Mouse (Mus musculus) gastrocnemius, postnatal 4 days (tissue): ENCODE data around the gene Kif2b. TPM values are rescaled to one million over a fixed set of nuclear protein-coding genes. Genes with fewer than 3 reads are reported as not detected.

Experiments used
- DNase-seq, 2 experiments: peaks; one replicate each; pipeline ENCODE4 v3.0.0; 2021 to 2022; ENCODE audit warnings: low spot score in 2 of 2, mixed read lengths in 2 of 2
- long read RNA-seq, 2 experiments: library from polyadenylated mRNA; stranded (forward); transcript quantifications; one replicate each; pipeline ENCODE4 v2.0.0; 2021
- total RNA-seq, 2 experiments: library from RNA; stranded (reverse); gene quantifications; 2 replicates each; pipeline ENCODE4 v1.2.3; 2021

Kif2b gene
- not detected for total RNA-seq
- long read RNA-seq, experiment 1: 0 reads
- long read RNA-seq, experiment 2: 0 reads

DNA sequence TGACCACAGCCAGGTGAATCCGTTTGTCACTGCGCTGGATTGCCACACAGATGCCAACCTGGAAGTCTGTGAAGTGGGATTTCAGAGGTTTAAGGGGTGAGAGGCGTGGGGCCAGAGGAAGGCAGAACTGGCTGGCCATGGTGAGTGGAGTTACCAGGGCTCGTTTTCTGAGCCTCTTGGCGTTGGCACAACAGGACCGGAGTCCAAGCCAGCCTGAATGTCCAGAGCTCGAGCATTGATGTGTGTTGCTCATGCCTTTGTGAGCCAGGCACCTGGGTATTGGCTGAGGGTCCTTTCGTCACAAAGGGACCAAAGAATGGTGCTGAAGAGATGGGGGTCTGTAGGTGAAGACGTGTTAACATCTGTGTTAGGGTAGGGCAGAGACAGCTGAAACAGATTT, at the start of gene Kif2b:
TSS of gene Kif2b (minus strand) at position 242 of the 400 bp plus-strand sequence.
- no peak for DNase-seq

DNA sequence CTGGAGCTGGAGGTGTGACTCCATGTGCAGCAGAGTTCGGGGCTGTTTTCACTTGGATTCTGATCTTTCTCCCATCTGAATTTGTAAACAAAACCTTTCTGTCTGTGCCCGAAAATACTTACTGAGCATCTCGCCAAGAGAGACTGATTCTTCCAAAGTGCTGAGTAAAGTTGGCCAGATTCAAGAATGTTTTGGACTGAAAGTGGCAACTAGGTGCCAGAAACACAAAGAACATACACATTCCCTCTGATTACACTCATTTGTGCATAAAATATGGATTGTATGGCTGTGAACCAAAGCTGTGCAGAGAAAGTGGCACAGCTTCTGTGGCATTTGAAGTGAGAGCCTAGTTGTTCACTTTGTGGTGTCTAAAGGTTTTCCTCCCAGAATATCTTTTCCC, 15.7 kb upstream of the Kif2b start:
- DNase-seq: no peak

DNA sequence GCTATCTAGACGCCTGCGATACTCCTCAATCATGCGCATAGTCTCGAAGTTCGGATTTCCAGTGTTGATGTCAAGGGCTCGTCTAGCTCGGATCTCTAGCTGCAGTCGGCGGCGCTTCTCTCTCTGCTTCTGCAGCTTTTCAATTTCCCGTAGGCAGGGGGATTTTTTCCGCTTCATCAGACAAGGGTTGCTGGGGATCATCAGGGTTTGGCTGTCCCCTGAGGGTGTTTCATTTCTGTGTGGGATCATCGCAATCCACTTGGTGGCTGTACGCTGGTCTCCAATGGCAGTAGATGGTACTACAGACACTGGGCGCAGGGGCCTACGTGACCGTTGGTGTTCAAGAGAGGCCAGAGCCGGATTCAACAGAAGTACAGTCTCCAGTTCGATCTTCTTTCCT, 502 bp downstream of the Kif2b start:
- no peak for DNase-seq

DNA sequence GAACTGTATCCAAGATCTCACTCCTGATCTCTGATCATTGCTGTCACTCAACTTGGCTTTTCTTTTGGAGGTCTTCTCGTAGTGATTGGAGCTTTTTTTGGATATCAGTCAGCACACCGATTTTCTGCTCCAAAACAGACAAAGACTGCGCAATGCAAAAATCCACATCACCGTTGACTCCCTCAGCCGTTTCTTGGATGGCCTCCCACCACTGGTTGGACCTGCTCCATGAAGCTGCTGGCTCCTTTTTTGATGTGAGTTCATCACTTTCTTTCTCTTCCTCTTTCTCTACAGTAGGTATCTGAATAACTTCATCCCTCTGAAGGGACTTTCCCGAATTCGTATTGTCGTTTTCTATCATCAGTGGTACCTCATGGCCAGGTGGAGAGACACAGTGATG, 2.0 kb downstream of the Kif2b start:
- DNase-seq: peak; percentile 12 to 19

DNA sequence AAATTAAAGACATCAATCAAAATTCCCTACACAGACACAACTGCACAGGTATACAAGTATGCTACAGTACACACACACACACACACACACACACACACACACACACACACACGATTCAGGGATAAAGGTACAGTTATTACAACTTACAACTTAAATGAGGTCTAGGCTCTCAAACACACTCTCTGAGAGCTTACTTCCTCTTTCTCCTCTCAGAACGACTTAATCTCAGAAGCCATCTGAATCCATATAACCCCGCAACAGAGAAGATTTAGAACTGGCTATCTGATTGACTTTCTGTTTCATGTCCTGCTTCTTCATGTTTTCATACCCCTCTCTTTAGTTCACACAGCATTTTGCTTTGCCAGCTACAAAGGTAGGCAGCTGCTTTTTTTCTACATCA, 2.9 kb downstream of the Kif2b start:
- DNase-seq: no peak

DNA sequence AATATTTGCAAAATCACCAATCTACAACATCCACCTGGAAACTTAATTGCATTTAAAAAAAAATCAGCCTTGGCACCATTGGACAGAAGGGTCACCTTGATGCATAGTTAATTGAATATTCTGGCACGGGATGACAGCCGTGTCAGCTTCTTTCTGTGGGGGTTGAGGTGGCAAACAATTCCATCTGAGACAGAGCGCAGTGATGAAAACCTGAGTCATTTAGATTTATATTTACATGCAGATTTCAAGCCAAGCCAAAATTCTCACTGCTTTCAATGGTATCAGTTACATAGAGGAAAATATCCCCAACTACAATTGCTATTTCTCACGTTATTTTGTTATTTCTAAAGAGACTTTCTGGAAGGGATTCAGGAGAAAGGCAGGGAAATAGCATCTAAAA, 46.6 kb downstream of the Kif2b start:
- no peak for DNase-seq
